Mouse (Mus musculus) ES-E14 (cell line): Measurements from ENCODE around the gene Adpgk. TPM values are rescaled to one million over a fixed set of nuclear protein-coding genes. Genes with fewer than 3 reads are reported as not detected.

ENCODE experiments used
- DNase-seq: peaks from one replicate; pipeline ENCODE4 v3.0.0-alpha.2; 2013; ENCODE audit warnings: low read depth, low spot score
- H3K27ac ChIP-seq: 2 replicates; pipeline ENCODE4 v1.5.1; 2012; ENCODE audit warnings: low read depth, mild to moderate bottlenecking, low read length, moderate library complexity, mixed read lengths; ENCODE audit not compliant: poor library complexity, insufficient read depth, severe bottlenecking
- H3K36me3 ChIP-seq: 2 replicates; pipeline ENCODE4 v1.6.1; 2012; ENCODE audit warnings: mild to moderate bottlenecking, low read length, moderate library complexity, mixed read lengths; ENCODE audit not compliant: control insufficient read depth, poor library complexity, insufficient read depth, severe bottlenecking
- H3K4me1 ChIP-seq, 2 experiments: fragments of 150-350 bp in 1 of 2; sonication (generic) in 1 of 2; 2 replicates each; pipeline ENCODE4 v1.6.1; 2012; ENCODE audit warnings: low read length in 2 of 2, mild to moderate bottlenecking in 1 of 2, mixed read lengths in 1 of 2; ENCODE audit not compliant: control insufficient read depth in 2 of 2, insufficient read depth in 2 of 2, poor library complexity in 1 of 2
- H3K4me3 ChIP-seq, 2 experiments: fragments of 150-350 bp in 1 of 2; sonication (generic) in 1 of 2; 2 replicates each; pipeline ENCODE4 v1.5.1; 2012; ENCODE audit warnings: low read length in 2 of 2, low read depth in 1 of 2, mild to moderate bottlenecking in 1 of 2, mixed read lengths in 1 of 2; ENCODE audit not compliant: insufficient read depth in 1 of 2, poor library complexity in 1 of 2, severe bottlenecking in 1 of 2
- H3K9ac ChIP-seq: 2 replicates; pipeline ENCODE4 v1.6.1; 2012; ENCODE audit warnings: low read depth, mild to moderate bottlenecking, low read length, mixed read lengths; ENCODE audit not compliant: poor library complexity, insufficient read depth, severe bottlenecking
- H3K9me3 ChIP-seq: fragments of 150-350 bp; sonication (generic); 2 replicates; pipeline ENCODE4 v1.6.1; 2012; ENCODE audit warnings: low read depth, mild to moderate bottlenecking, low read length; ENCODE audit not compliant: control insufficient read depth, insufficient read depth
- CHD2 ChIP-seq: IDR thresholded peaks from 2 replicates; pipeline ENCODE4 v1.6.1; 2014; ENCODE audit warnings: mild to moderate bottlenecking, low read depth, low read length, inconsistent platforms
- HCFC1 ChIP-seq: IDR thresholded peaks from 2 replicates; pipeline ENCODE4 v1.6.1; 2012; ENCODE audit warnings: low read length, inconsistent platforms, borderline replicate concordance; ENCODE audit not compliant: insufficient read depth
- MAFK ChIP-seq: IDR thresholded peaks from 2 replicates; pipeline ENCODE4 v1.6.1; 2014; ENCODE audit warnings: mild to moderate bottlenecking, low read depth, low read length, inconsistent platforms; ENCODE audit not compliant: insufficient read depth
- ZC3H11A ChIP-seq: IDR thresholded peaks from 2 replicates; pipeline ENCODE4 v1.6.1; 2012; ENCODE audit warnings: low read depth, mild to moderate bottlenecking, inconsistent platforms, low read length, borderline replicate concordance
- ZNF384 ChIP-seq: IDR thresholded peaks from 2 replicates; pipeline ENCODE4 v1.6.1; 2012; ENCODE audit warnings: low read depth, low read length, inconsistent platforms
- in situ Hi-C, 2 experiments: fragments of 600-800 bp; cut with MboI; formaldehyde crosslinking; loops; one replicate each; pipeline ENCODE4 v1.15.1; 2025; ENCODE audit warnings: low sequenced_read_pairs in 2 of 2, inconsistent platforms in 1 of 2; ENCODE audit not compliant: unreplicated experiment in 2 of 2
- total RNA-seq: library from RNA; depleted of rRNA; stranded (reverse); fragments of 300-350 nt; gene quantifications from 2 replicates; pipeline ENCODE4 v1.2.3, GENCODE M21; 2012; rRNA removed

Gene Adpgk
- 65.7 and 91.3 TPM in 2 replicates for total RNA-seq

DNA sequence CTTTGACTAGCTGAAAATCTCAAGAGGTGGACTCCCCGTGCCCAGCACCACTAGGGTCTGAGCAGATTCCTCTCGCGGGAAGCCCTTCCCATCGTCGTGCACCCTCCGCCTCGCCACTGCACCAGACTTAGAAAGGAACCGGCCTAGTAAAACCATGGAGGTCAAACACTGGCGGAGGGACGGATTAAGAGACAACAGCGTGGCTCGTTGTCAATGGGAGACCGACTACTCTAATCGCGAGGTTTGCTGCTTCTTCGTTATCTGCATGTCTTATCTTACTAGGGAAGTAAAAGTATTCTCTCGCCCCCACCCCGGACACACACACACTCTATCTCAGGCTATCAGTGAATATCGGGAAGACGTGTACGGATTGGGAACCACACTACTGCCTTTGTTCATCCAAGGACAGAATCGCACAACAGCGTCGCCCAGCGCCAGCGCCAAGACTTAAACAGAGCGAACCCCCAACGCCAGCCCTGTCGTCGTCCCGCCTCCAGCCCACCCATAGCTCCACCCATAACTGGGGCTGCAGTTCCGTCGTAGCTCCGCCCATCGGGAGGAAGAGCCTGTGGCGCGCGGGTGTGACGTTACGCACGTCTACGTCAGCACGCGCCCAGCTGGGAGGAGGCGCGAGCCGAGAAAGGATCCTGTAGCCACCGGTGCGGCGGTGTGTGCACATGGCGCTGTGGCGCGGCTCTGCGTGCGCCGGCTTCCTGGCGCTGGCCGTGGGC lies at the start of gene Adpgk:
Adpgk (plus strand) TSS at position 602 of the 731 bp plus-strand sequence.
- no peaks in the 10 kb centered on the region for H3K9me3 ChIP-seq
- H3K27ac ChIP-seq = peak within 1 kb of the TSS; percentile 73
- peak within 1 kb of the TSS; percentile 82 for H3K4me3 ChIP-seq
- in situ Hi-C loops = no loop called here
- H3K4me1 ChIP-seq = peaks cover 0 to 1% of the 10 kb centered on the region in 2 experiments; a peak in 3 of 4 replicates
- TF ChIP-seq ZNF384 (no peak), ZC3H11A (no peak), MAFK (0 out of 2 replicates have a peak, but pooled peaks have one; percentile 2), CHD2 (peak; percentile 74; the same call in 1 of the 2 replicates), HCFC1 (peak; percentile 75)
- peaks cover 2% of the 10 kb centered on the region; the same call in 1 of the 2 replicates for H3K36me3 ChIP-seq
- H3K9ac ChIP-seq = peak within 1 kb of the TSS; percentile 94
- peak; percentile 98 for DNase-seq

DNA sequence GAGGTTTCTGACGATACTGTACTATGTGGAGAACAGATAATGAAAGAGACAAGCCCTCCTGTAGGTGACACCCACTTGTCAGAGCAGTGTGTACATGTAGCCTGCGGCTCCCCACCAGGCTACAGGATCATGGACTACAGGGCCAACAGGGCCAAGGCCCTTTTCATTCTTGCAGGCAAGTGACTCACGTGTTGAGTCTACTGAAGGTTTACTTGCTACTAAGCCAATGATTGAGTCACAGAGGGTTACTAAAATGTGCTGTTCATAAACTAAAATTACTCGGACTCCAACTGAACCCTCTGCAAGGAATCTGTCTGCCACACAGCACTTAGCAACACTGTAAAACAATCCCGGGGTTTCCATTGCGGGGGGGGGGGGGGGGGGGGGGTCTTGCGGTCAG lies 46.2 kb upstream of the Adpgk start:
- no peak for TF ChIP-seq ZNF384
- no peak for TF ChIP-seq MAFK
- TF ChIP-seq ZC3H11A = no peak
- no peak for TF ChIP-seq HCFC1
- TF ChIP-seq CHD2 = no peak
- Histone ChIP-seq H3K27ac (no peak overlapping the region), H3K9me3 (no peaks in the 10 kb centered on the region), H3K4me3 (no peak overlapping the region), H3K4me1 (peaks cover 0 to 3% of the 10 kb centered on the region in 2 experiments; a peak in 1 of 4 replicates), H3K9ac (no peak overlapping the region), H3K36me3 (no peaks in the 10 kb centered on the region)
- DNase-seq = no peak
- in situ Hi-C loops = loop anchor here in 1 of 2 experiments (10.0 kb wide), 1 partner anchor 340 kb away; no protein-coding TSS in a partner anchor

DNA sequence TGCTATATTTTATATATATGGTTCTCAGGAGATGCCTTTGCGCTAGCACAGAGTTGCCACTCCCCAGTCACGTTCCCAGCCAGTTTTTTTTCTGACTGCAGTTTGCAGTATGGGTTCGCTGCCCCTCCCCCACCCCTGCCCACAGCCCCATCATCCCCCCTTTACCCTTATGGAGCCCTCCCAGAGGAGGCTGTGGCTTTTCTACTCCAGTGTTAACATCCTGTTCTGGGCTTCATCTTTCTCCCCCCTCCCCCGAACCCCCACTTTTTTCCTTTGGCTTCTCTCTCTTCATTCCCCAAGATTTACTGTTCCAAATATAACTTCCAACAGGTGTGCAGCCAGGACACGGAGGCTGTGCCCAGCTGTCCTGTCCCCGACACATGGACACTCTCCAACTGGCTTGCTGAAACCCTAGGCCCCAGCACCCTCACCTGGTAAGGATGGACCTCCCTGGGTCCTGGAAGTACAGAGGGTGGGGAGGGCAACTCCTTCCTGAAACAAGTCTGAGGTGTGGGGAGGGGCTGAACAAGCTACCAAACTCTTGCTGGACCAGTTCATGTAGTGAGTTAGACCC lies 44.8 kb upstream of the Adpgk start:
- H3K27ac ChIP-seq = no peak overlapping the region
- in situ Hi-C loops = loop anchor here in 1 of 2 experiments (10.0 kb wide), 1 partner anchor 342 kb away; no protein-coding TSS in a partner anchor
- H3K4me1 ChIP-seq = peaks cover 0 to 3% of the 10 kb centered on the region in 2 experiments; a peak in 1 of 4 replicates
- H3K9me3 ChIP-seq = no peaks in the 10 kb centered on the region
- no peak overlapping the region for H3K9ac ChIP-seq
- no peak overlapping the region for H3K4me3 ChIP-seq
- no peaks in the 10 kb centered on the region for H3K36me3 ChIP-seq
- TF ChIP-seq ZC3H11A = no peak
- no peak for TF ChIP-seq ZNF384
- no peak for TF ChIP-seq MAFK
- no peak for TF ChIP-seq HCFC1
- TF ChIP-seq CHD2 = no peak
- no peak for DNase-seq

DNA sequence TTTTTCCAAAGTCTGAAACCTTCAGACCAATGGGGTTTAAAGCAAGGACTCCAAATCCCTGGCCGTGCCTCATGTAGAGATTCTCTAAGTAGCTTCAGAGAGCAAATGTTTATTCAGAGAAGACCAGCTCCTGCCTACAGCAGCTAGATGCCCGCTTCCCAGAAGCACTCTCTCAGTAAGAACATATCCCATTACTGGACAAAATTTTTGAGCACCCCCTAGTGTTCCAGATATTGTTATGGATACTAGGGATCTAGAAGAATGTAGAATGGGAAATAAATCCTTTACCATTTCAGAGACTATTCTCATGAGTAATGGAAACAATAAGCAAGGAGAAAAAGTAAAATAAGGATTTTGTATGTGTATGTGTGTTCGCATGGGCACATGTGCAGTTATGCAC lies 42.0 kb upstream of the Adpgk start:
- in situ Hi-C loops = loop anchor here in 1 of 2 experiments (10.0 kb wide), 1 partner anchor 345 kb away; no protein-coding TSS in a partner anchor
- Histone ChIP-seq H3K9me3 (no peaks in the 10 kb centered on the region), H3K36me3 (no peaks in the 10 kb centered on the region), H3K4me1 (peaks cover 0 to 3% of the 10 kb centered on the region in 2 experiments; a peak in 1 of 4 replicates), H3K27ac (no peak overlapping the region), H3K4me3 (no peak overlapping the region), H3K9ac (no peak overlapping the region)
- DNase-seq = no peak
- TF ChIP-seq ZC3H11A (no peak), HCFC1 (no peak), CHD2 (no peak), ZNF384 (no peak), MAFK (no peak)
